Mouse (Mus musculus): ENCODE results near the gene Bhlhb9. TPM values are rescaled to one million over a fixed set of nuclear protein-coding genes. Genes with fewer than 3 reads are reported as not detected.
A peak's percentile ranks its signal among the peaks of the same experiment; 100 is the strongest.

Gene Bhlhb9
- polyA plus RNA-seq, 1 experiment from 2014 or later: 60.0 TPM

GRCm38 (mm10) chrX:135876679-135877078 lies 79.3 kb downstream of the Bhlhb9 start:
- WGBS (ENCODE audit: insufficient replicate concordance): 76% methylated on average over 1 of the region's 1 CpGs

GRCm38 (mm10) chrX:135879626-135880025 lies 82.2 kb downstream of the Bhlhb9 start:
- no peak for ATAC-seq (replicated peaks; ENCODE audit: insufficient number of reproducible peaks, low FRiP score, low TSS enrichment)
- whole genome bisulfite sequencing (ENCODE audit: insufficient replicate concordance): 74% methylated on average over 1 of the region's 1 CpGs
- H3K27ac ChIP-seq (ENCODE audit: low read depth, low read length): no peak overlapping the region
- H3K4me2 ChIP-seq: no peak overlapping the region
- H3K36me3 ChIP-seq (ENCODE audit: control insufficient read depth, insufficient read depth, low read length): no peaks in the 10 kb centered on the region
- H3K4me3 ChIP-seq (ENCODE audit: low read depth, low read length): no peak overlapping the region
- H3K27me3 ChIP-seq (ENCODE audit: control insufficient read depth, insufficient read depth, low read length): no peaks in the 10 kb centered on the region
- H3K4me1 ChIP-seq (ENCODE audit: control insufficient read depth, insufficient read depth, low read length): no peaks in the 10 kb centered on the region
- no peak overlapping the region for H3K9ac ChIP-seq (ENCODE audit: low read depth, low read length)
- H3K9me3 ChIP-seq (replicated peaks; ENCODE audit: control insufficient read depth, low read length): no peaks in the 10 kb centered on the region

More at GRCm38 (mm10) chrX:135876679-135877078, 79.3 kb downstream of the Bhlhb9 start:
- no peaks in the 10 kb centered on the region for H3K4me1 ChIP-seq (ENCODE audit: control insufficient read depth, insufficient read depth, low read length)
- no peak overlapping the region for H3K9ac ChIP-seq (ENCODE audit: low read depth, low read length)
- no peak overlapping the region for H3K27ac ChIP-seq (ENCODE audit: low read depth, low read length)
- H3K36me3 ChIP-seq (ENCODE audit: control insufficient read depth, insufficient read depth, low read length): no peaks in the 10 kb centered on the region
- no peak for ATAC-seq (replicated peaks; ENCODE audit: insufficient number of reproducible peaks, low FRiP score, low TSS enrichment)
- H3K9me3 ChIP-seq (replicated peaks; ENCODE audit: control insufficient read depth, low read length): no peaks in the 10 kb centered on the region
- H3K4me2 ChIP-seq: no peak overlapping the region
- no peaks in the 10 kb centered on the region for H3K27me3 ChIP-seq (ENCODE audit: control insufficient read depth, insufficient read depth, low read length)
- no peak overlapping the region for H3K4me3 ChIP-seq (ENCODE audit: low read depth, low read length)

GRCm38 (mm10) chrX:135885411-135886233 lies 88.2 kb downstream of the Bhlhb9 start:
- ATAC-seq (replicated peaks; ENCODE audit: insufficient number of reproducible peaks, low FRiP score, low TSS enrichment): peak; percentile 93
- no peaks in the 10 kb centered on the region for H3K9me3 ChIP-seq (replicated peaks; ENCODE audit: control insufficient read depth, low read length)
- H3K4me2 ChIP-seq: peak overlapping the region; percentile 59
- H3K27ac ChIP-seq (ENCODE audit: low read depth, low read length): peak overlapping the region; percentile 59
- peak overlapping the region; percentile 65 for H3K4me3 ChIP-seq (ENCODE audit: low read depth, low read length)
- no peaks in the 10 kb centered on the region for H3K36me3 ChIP-seq (ENCODE audit: control insufficient read depth, insufficient read depth, low read length)
- H3K4me1 ChIP-seq (ENCODE audit: control insufficient read depth, insufficient read depth, low read length): no peaks in the 10 kb centered on the region
- H3K9ac ChIP-seq (ENCODE audit: low read depth, low read length): peak overlapping the region; percentile 80
- H3K27me3 ChIP-seq (ENCODE audit: control insufficient read depth, insufficient read depth, low read length): no peaks in the 10 kb centered on the region
- 16% methylated on average over 37 of the region's 41 CpGs for WGBS (ENCODE audit: insufficient replicate concordance)

- Histone ChIP-seq H3K27me3 (ENCODE audit: control insufficient read depth, insufficient read depth, low read length) (no peaks in the 10 kb centered on the region), H3K36me3 (ENCODE audit: control insufficient read depth, insufficient read depth, low read length) (no peaks in the 10 kb centered on the region), H3K9ac (ENCODE audit: low read depth, low read length) (peak overlapping the region; percentile 80), H3K4me2 (peak overlapping the region; percentile 59), H3K4me1 (ENCODE audit: control insufficient read depth, insufficient read depth, low read length) (no peaks in the 10 kb centered on the region), H3K27ac (ENCODE audit: low read depth, low read length) (peak overlapping the region; percentile 59; the same call in 1 of the 2 replicates), H3K4me3 (ENCODE audit: low read depth, low read length) (peak overlapping the region; percentile 65), H3K9me3 (replicated peaks; ENCODE audit: control insufficient read depth, low read length) (no peaks in the 10 kb centered on the region)
- WGBS (ENCODE audit: insufficient replicate concordance): 16% methylated on average over 6 of the region's 11 CpGs
- no peak for ATAC-seq (replicated peaks; ENCODE audit: insufficient number of reproducible peaks, low FRiP score, low TSS enrichment)
Measured at GRCm38 (mm10) chrX:135886234-135886585, 88.8 kb downstream of the Bhlhb9 start.

GRCm38 (mm10) chrX:135916580-135916979 lies 119.2 kb downstream of the Bhlhb9 start:
- WGBS (ENCODE audit: insufficient replicate concordance): 79% methylated on average over 4 of the region's 4 CpGs
- Histone ChIP-seq H3K27ac (ENCODE audit: low read depth, low read length) (no peak overlapping the region), H3K4me1 (ENCODE audit: control insufficient read depth, insufficient read depth, low read length) (no peaks in the 10 kb centered on the region), H3K27me3 (ENCODE audit: control insufficient read depth, insufficient read depth, low read length) (no peaks in the 10 kb centered on the region), H3K9ac (ENCODE audit: low read depth, low read length) (no peak overlapping the region), H3K4me2 (no peak overlapping the region), H3K9me3 (replicated peaks; ENCODE audit: control insufficient read depth, low read length) (no peaks in the 10 kb centered on the region), H3K4me3 (ENCODE audit: low read depth, low read length) (no peak overlapping the region), H3K36me3 (ENCODE audit: control insufficient read depth, insufficient read depth, low read length) (no peaks in the 10 kb centered on the region)
- no peak for ATAC-seq (replicated peaks; ENCODE audit: insufficient number of reproducible peaks, low FRiP score, low TSS enrichment)

DNA sequence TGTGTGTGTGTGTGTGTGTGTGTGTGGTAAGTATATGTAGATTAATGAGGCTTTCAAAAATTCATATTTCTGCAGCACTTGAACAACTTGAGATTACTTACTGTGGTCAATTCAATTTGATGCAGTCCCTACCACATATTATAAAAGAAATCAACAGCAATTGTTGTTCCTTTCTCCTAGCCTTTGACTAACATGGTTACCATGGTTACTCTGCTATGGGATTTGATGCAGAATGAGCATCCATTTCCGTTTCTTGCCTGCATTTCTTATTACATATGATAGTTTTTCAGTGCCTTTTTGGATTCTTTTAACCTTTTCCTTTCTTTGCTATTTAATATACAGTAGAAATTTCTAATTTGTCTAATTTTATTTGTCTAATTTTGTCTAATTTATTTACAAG lies 119.7 kb downstream of the Bhlhb9 start:
- ATAC-seq (replicated peaks; ENCODE audit: insufficient number of reproducible peaks, low FRiP score, low TSS enrichment): no peak
- no peak overlapping the region for H3K4me3 ChIP-seq (ENCODE audit: low read depth, low read length)
- WGBS (ENCODE audit: insufficient replicate concordance): 72% methylated on average over 1 of the region's 1 CpGs
- H3K9ac ChIP-seq (ENCODE audit: low read depth, low read length): no peak overlapping the region
- no peaks in the 10 kb centered on the region for H3K4me1 ChIP-seq (ENCODE audit: control insufficient read depth, insufficient read depth, low read length)
- H3K27ac ChIP-seq (ENCODE audit: low read depth, low read length): no peak overlapping the region
- H3K36me3 ChIP-seq (ENCODE audit: control insufficient read depth, insufficient read depth, low read length): no peaks in the 10 kb centered on the region
- H3K4me2 ChIP-seq: no peak overlapping the region
- H3K9me3 ChIP-seq (replicated peaks; ENCODE audit: control insufficient read depth, low read length): no peaks in the 10 kb centered on the region
- no peaks in the 10 kb centered on the region for H3K27me3 ChIP-seq (ENCODE audit: control insufficient read depth, insufficient read depth, low read length)

- Histone ChIP-seq H3K27ac (ENCODE audit: low read depth, low read length) (no peak overlapping the region), H3K4me3 (ENCODE audit: low read depth, low read length) (no peak overlapping the region), H3K9me3 (replicated peaks; ENCODE audit: control insufficient read depth, low read length) (no peaks in the 10 kb centered on the region), H3K27me3 (ENCODE audit: control insufficient read depth, insufficient read depth, low read length) (no peaks in the 10 kb centered on the region), H3K4me2 (no peak overlapping the region), H3K4me1 (ENCODE audit: control insufficient read depth, insufficient read depth, low read length) (no peaks in the 10 kb centered on the region), H3K9ac (ENCODE audit: low read depth, low read length) (no peak overlapping the region), H3K36me3 (ENCODE audit: control insufficient read depth, insufficient read depth, low read length) (no peaks in the 10 kb centered on the region)
- ATAC-seq (replicated peaks; ENCODE audit: insufficient number of reproducible peaks, low FRiP score, low TSS enrichment): no peak
- WGBS (ENCODE audit: insufficient replicate concordance): 73% methylated on average over 7 of the region's 7 CpGs
Measured at GRCm38 (mm10) chrX:135922162-135922561, 124.8 kb downstream of the Bhlhb9 start.

DNA sequence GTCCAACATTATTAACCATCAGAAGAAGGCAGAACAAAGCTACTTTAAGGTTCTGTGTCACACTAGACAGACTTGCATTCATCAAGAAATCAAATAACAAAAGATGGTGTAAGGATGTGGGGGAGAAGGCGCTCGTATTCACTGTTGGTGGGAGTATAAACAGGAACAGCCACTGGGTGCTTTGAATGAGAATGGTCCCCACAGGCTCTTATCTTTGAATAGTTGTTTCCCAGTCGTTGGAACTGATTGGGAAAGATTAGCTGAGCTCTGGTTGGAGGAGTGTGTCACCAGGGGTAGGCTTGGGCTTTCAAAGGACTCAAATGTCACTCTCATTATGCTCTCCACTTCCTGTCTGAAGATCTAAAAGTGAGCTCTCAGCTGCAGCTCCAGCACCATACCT lies 128.5 kb downstream of the Bhlhb9 start:
- Histone ChIP-seq H3K9ac (ENCODE audit: low read depth, low read length) (no peak overlapping the region), H3K4me1 (ENCODE audit: control insufficient read depth, insufficient read depth, low read length) (no peaks in the 10 kb centered on the region), H3K9me3 (replicated peaks; ENCODE audit: control insufficient read depth, low read length) (no peaks in the 10 kb centered on the region), H3K27me3 (ENCODE audit: control insufficient read depth, insufficient read depth, low read length) (no peaks in the 10 kb centered on the region), H3K27ac (ENCODE audit: low read depth, low read length) (no peak overlapping the region), H3K4me2 (no peak overlapping the region), H3K4me3 (ENCODE audit: low read depth, low read length) (no peak overlapping the region), H3K36me3 (ENCODE audit: control insufficient read depth, insufficient read depth, low read length) (no peaks in the 10 kb centered on the region)
- no peak for ATAC-seq (replicated peaks; ENCODE audit: insufficient number of reproducible peaks, low FRiP score, low TSS enrichment)
- 44% methylated on average over 3 of the region's 3 CpGs for WGBS (ENCODE audit: insufficient replicate concordance)

DNA sequence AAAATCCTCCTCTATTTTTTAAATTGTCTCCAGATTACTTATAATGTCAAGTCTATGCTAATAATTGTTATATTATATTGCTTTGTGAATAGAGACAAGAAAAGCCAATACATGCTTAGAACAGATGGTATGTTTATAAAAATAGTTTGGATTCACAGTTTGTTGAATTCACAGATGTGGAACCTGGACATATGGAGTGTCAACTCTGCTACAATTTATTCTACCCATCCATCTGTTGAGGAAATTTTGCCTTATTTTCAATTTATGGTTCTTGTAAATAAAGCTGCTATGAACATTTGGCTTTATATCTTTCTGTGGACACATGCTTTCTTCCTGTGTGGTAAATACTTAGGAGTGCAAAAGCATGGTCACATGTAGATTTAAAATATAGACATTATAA lies 131.2 kb downstream of the Bhlhb9 start:
- no peak overlapping the region for H3K4me2 ChIP-seq
- ATAC-seq (replicated peaks; ENCODE audit: insufficient number of reproducible peaks, low FRiP score, low TSS enrichment): no peak
- H3K9ac ChIP-seq (ENCODE audit: low read depth, low read length): no peak overlapping the region
- no peak overlapping the region for H3K27ac ChIP-seq (ENCODE audit: low read depth, low read length)
- no peaks in the 10 kb centered on the region for H3K27me3 ChIP-seq (ENCODE audit: control insufficient read depth, insufficient read depth, low read length)
- H3K36me3 ChIP-seq (ENCODE audit: control insufficient read depth, insufficient read depth, low read length): no peaks in the 10 kb centered on the region
- H3K4me1 ChIP-seq (ENCODE audit: control insufficient read depth, insufficient read depth, low read length): no peaks in the 10 kb centered on the region
- H3K9me3 ChIP-seq (replicated peaks; ENCODE audit: control insufficient read depth, low read length): no peaks in the 10 kb centered on the region
- H3K4me3 ChIP-seq (ENCODE audit: low read depth, low read length): no peak overlapping the region

Data from heart, embryonic 11.5 days (tissue).